Mouse (Mus musculus): ENCODE data around the gene Stk35.
A peak's percentile ranks its signal among the peaks of the same experiment; 100 is the strongest.

The Stk35 gene

DNA sequence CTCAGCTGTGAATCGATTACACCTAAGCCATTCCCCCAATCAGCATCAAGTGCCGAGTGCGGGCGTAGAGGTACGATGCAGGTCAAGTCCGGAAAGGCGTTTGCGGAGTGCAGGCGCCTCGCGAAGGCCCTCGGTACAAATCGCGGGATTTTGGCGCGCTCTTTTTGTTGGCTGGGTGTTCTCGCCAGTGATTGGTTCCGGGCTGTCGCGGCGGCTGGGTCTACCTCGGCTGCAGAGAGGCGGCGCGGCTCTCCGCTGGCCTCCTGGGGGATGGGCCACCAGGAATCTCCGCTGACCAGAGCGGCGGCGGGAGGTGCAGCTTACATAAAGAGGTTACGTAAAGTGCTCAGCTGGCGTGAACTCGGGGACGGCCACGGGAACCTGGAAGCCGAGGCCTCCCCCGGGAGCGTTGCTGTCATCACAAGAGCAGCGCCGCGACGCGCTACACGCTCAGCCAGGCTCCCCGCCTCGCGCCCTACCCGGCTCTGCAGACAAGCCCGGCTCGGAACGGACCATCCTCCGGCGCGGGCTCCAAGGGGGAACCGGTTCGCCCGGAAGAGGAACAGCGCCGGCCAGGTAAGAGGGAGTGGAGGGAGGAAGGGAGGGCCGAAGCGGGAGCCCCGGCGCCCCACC, at the start of gene Stk35:
Stk35 (plus strand) TSS at position 247 of the 633 bp plus-strand sequence.
- peak; percentile 90 for DNase-seq (ENCODE audit: low spot score)

- no peak for DNase-seq (ENCODE audit: low spot score)
These were observed 18.3 kb upstream of the Stk35 start for GRCm38 (mm10) chr2:129782046-129782445.

GRCm38 (mm10) chr2:129796501-129796900, 3.8 kb upstream of the Stk35 start:
- no peak for DNase-seq (ENCODE audit: low spot score)

DNA sequence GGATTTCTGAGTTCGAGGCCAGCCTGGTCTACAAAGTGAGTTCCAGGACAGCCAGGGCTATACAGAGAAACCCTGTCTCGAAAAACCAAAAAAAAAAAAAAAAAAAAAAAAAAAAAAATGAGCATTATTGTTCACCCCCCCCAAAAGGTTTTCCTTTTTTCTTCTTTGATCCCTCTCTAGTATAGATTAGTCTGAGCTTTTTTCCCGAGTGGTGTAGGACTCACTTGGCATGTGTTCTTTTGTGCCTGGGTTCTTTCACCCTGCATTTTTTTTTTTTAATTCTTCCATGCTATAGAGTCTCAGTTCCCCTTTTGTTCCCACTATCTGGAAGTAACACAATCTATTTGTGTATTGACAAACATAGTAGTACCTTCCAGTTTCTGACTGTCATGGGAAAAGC, 2.6 kb upstream of the Stk35 start:
- no peak for DNase-seq (ENCODE audit: low spot score)

- no peak for DNase-seq (ENCODE audit: low spot score)
These were observed 1.9 kb upstream of the Stk35 start for GRCm38 (mm10) chr2:129798410-129798809.

GRCm38 (mm10) chr2:129800904-129801230, 550 bp downstream of the Stk35 start:
- no peak for DNase-seq (ENCODE audit: low spot score)

- peak; percentile 80 for DNase-seq (ENCODE audit: low spot score)
These were observed 1.1 kb downstream of the Stk35 start for GRCm38 (mm10) chr2:129801231-129802029.

DNA sequence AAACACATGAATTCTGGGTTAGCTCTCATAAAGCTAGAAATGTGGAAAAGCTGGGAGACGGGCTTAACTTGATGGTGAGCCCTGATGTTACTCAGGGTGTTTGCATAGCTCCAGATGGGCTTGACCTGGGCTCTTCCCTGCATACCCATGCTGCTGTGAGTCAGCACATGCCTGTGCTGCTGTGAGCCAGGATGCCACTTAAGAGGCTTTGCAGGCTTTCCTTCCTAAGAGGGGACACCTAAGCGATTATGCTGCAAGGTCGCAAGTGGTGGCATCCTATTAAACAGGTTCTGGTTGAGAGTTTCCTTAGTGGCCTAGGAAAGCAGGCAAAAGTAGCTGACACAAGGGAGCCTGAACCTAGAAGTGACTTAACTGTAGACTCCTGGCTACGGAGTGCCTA, 5.2 kb downstream of the Stk35 start:
- no peak for DNase-seq (ENCODE audit: low spot score)

DNA sequence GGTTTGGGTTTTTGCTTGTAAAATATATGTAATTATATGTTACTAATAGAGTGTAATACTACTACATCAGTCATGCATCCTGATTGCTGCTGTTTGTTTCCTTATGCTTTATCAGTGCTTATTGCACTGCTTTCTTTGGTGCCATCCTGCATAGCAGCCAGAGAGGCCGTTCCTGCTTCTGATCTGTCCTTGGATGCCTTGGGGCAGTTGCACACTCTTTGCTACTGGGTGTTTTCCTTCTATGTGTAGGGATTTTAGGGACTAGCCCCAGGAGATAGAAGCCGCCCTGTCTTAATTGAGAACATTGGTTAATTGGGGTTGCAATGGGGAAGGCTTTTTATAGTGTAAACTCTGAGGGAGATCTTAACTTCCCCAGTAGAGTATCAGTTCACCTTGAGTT, 6.2 kb downstream of the Stk35 start:
- no peak for DNase-seq (ENCODE audit: low spot score)

GRCm38 (mm10) chr2:129810563-129810962, 10.2 kb downstream of the Stk35 start:
- no peak for DNase-seq (ENCODE audit: low spot score)

- DNase-seq (ENCODE audit: low spot score), result no peak
These were observed 13.7 kb downstream of the Stk35 start for GRCm38 (mm10) chr2:129814033-129814432.

DNA sequence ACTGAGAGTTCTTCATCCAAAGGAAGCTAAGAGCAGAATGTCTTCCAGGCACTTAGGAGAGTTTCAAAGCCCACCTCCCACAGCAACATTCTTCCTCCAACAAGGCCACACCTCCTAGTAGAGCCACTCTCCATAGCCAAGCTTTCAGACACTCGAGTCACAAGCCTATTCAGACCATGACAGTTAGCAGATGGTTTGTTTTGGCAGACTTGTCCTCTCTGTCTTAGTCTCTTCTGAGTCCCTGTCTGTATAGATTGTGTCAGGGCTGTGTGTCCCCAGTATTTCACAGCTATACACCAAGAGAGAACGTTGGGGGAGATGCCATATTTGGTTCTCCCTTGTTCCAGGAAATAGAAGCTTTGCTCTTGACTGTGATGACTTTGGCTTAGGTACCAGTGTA, 14.8 kb downstream of the Stk35 start:
- DNase-seq (ENCODE audit: low spot score), result no peak

- DNase-seq (ENCODE audit: low spot score), result no peak
These were observed 17.4 kb downstream of the Stk35 start for GRCm38 (mm10) chr2:129817603-129818257.

- no peak for DNase-seq (ENCODE audit: low spot score)
These were observed 18.6 kb downstream of the Stk35 start for GRCm38 (mm10) chr2:129818868-129819267.

- DNase-seq (ENCODE audit: low spot score), result no peak
These were observed 19.2 kb downstream of the Stk35 start for GRCm38 (mm10) chr2:129819531-129819930.

- no peak for DNase-seq (ENCODE audit: low spot score)
These were observed 19.6 kb downstream of the Stk35 start for GRCm38 (mm10) chr2:129819951-129820350.

- DNase-seq (ENCODE audit: low spot score), result no peak
These were observed 20.7 kb downstream of the Stk35 start for GRCm38 (mm10) chr2:129821021-129821420.

DNA sequence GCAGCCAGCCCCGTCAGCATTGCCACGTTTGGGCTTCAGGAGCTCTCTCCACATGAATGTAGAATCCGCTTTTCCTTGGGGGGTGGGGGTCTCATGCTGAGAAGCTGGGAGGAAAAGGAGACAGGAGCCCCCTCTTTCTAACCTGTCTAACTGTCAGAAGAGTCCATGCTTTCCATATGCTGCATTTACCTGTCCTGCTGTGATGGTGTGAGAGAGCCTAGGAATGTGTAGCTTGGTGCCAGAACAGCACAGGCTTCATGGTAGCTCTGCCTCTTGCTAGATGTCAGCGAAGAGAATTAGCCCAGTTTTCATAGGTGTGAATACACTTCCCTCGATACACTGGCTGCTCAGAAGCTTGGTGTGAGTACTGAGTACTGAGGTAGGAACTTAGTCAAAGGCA, 21.3 kb downstream of the Stk35 start:
- DNase-seq (ENCODE audit: low spot score), result no peak

GRCm38 (mm10) chr2:129823310-129823709, 23.0 kb downstream of the Stk35 start:
- DNase-seq (ENCODE audit: low spot score), result no peak

DNA sequence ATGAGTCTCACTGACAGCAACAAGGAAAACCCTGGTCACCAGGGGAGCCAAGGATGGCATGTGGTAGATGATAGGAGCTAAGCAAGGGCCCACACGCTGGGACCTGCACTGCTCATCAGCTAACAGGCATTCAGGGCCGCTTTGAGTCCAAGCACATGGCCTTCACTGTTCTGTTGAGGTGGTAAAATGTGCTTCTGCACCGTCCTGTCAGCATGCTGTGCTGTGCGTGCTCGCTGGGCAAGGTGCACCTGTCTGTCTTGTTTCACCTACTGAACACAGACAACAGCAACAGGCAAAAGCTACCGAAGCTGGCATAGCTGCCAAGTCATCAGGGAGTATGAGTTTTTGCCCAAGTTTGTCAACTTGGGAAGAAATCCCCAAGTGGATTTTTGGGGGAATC, 23.9 kb downstream of the Stk35 start:
- no peak for DNase-seq (ENCODE audit: low spot score)

DNA sequence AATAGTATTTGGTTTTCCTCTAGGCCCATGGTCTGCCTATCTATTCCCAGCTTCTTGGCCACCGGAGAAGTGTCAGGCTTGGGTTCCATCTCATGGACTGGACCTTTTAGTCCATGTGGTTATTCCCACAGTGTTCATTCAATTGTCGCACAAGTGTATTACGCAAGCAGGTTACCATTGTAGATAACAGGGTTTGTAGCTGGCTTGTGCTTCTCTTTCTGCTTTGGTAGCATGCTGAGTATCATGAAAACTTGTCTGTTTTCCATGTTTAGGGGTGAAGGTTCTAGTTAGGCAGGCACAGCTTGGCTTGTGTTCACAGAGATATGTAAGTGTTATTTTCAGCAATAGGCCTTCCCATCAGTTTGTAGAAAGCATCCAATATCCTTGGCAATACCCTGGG, 25.8 kb downstream of the Stk35 start:
- DNase-seq (ENCODE audit: low spot score), result no peak

- DNase-seq (ENCODE audit: low spot score), result no peak
These were observed 32.7 kb downstream of the Stk35 start for GRCm38 (mm10) chr2:129832993-129833392.

- DNase-seq (ENCODE audit: low spot score), result no peak
These were observed 33.9 kb downstream of the Stk35 start for GRCm38 (mm10) chr2:129834221-129834620.
